Mouse (Mus musculus) G1E (cell line): ENCODE measurements at regions not wholly inside any gene's neighbourhood (a gene's known extent, or its start where the extent isn't known, plus 50 kb on each side); places are given as distances from the start of the nearest gene placed in this dataset.
A peak's percentile ranks its signal among the peaks of the same experiment; 100 is the strongest.

Experiments
- ATAC-seq: 2 replicates; pipeline ENCODE4 v1.8.0; 2016; ENCODE audit warnings: mild to moderate bottlenecking; ENCODE audit not compliant: insufficient number of reproducible peaks, poor library complexity, low FRiP score, severe bottlenecking; ENCODE audit errors: extremely low read depth
- DNase-seq: peaks from one replicate; pipeline ENCODE4 v3.0.0; 2012; ENCODE audit warnings: low spot score
- H3K27me3 ChIP-seq: 2 replicates; pipeline ENCODE4 v1.6.1; 2012; ENCODE audit warnings: mild to moderate bottlenecking, low read length, inconsistent platforms; ENCODE audit not compliant: insufficient read depth
- H3K36me3 ChIP-seq: replicated peaks from 2 replicates; pipeline ENCODE3; 2012; ENCODE audit warnings: mild to moderate bottlenecking, inconsistent platforms
- H3K4me1 ChIP-seq: 2 replicates; pipeline ENCODE4 v1.6.1; 2012; ENCODE audit warnings: low read depth, low read length, inconsistent platforms, mixed read lengths; ENCODE audit not compliant: insufficient read depth
- H3K4me3 ChIP-seq: 2 replicates; pipeline ENCODE4 v1.5.1; 2012; ENCODE audit warnings: low read depth, mild to moderate bottlenecking, inconsistent platforms, low read length, moderate library complexity, mixed read lengths
- H3K9me3 ChIP-seq: replicated peaks from 2 replicates; pipeline ENCODE4 v1.6.1; 2012; ENCODE audit warnings: inconsistent platforms
- CTCF ChIP-seq: IDR thresholded peaks from 2 replicates; pipeline ENCODE4 v1.5.1; 2012; ENCODE audit warnings: low read depth, low read length, inconsistent platforms, mixed read lengths
- GATA1 ChIP-seq: IDR thresholded peaks from 2 replicates; pipeline ENCODE4 v1.6.1; 2012; ENCODE audit warnings: borderline replicate concordance, low read length, inconsistent platforms, mixed read lengths
- GATA2 ChIP-seq: IDR thresholded peaks from 2 replicates; pipeline ENCODE4 v1.6.1; 2012; ENCODE audit warnings: low read depth, low read length, inconsistent platforms, borderline replicate concordance
- POLR2AphosphoS5 ChIP-seq: IDR thresholded peaks from 2 replicates; pipeline ENCODE4 v1.6.1; 2012; ENCODE audit warnings: low read depth, low read length, inconsistent platforms; ENCODE audit not compliant: insufficient replicate concordance
- TAL1 ChIP-seq: conservative IDR thresholded peaks from 2 replicates; pipeline ENCODE4 v1.6.1; 2012; ENCODE audit warnings: low read depth, low read length, inconsistent platforms, mixed read lengths

GRCm38 (mm10) chr2:12697209-12697608 lies 226.6 kb upstream of the Pter start:
- H3K36me3 ChIP-seq = no peaks in the 10 kb centered on the region

GRCm38 (mm10) chr2:12699331-12699730 lies 224.5 kb upstream of the Pter start:
- DNase-seq = no peak
- no peaks in the 10 kb centered on the region for H3K36me3 ChIP-seq

More at GRCm38 (mm10) chr2:12697209-12697608, 226.6 kb upstream of the Pter start:
- TF ChIP-seq GATA1 (no peak), CTCF (no peak), GATA2 (no peak), POLR2AphosphoS5 (no peak), TAL1 (no peak)
- Histone ChIP-seq H3K9me3 (no peaks in the 10 kb centered on the region), H3K4me1 (no peaks in the 10 kb centered on the region), H3K4me3 (no peak overlapping the region), H3K27me3 (no peaks in the 10 kb centered on the region)
- no peak for DNase-seq
- ATAC-seq = no peak

GRCm38 (mm10) chr2:12707514-12707913 lies 216.3 kb upstream of the Pter start:
- H3K9me3 ChIP-seq = no peaks in the 10 kb centered on the region
- no peaks in the 10 kb centered on the region for H3K27me3 ChIP-seq
- no peaks in the 10 kb centered on the region for H3K4me1 ChIP-seq
- no peaks in the 10 kb centered on the region for H3K36me3 ChIP-seq
- ATAC-seq (no peak), DNase-seq (no peak)
- H3K4me3 ChIP-seq = no peak overlapping the region
- TF ChIP-seq GATA2 (no peak), TAL1 (no peak), GATA1 (no peak), CTCF (no peak), POLR2AphosphoS5 (no peak)

More at GRCm38 (mm10) chr2:12699331-12699730, 224.5 kb upstream of the Pter start:
- no peak overlapping the region for H3K4me3 ChIP-seq
- no peaks in the 10 kb centered on the region for H3K27me3 ChIP-seq
- no peaks in the 10 kb centered on the region for H3K4me1 ChIP-seq
- TF ChIP-seq GATA1 (no peak), POLR2AphosphoS5 (no peak), CTCF (no peak), TAL1 (no peak), GATA2 (no peak)
- H3K9me3 ChIP-seq = no peaks in the 10 kb centered on the region
- ATAC-seq = no peak

- no peaks in the 10 kb centered on the region for H3K36me3 ChIP-seq
- H3K27me3 ChIP-seq = no peaks in the 10 kb centered on the region
- ATAC-seq = no peak
- DNase-seq = peak; percentile 4
- no peaks in the 10 kb centered on the region for H3K9me3 ChIP-seq
- no peak overlapping the region for H3K4me3 ChIP-seq
- TF ChIP-seq POLR2AphosphoS5 (no peak), CTCF (peak; percentile 59), TAL1 (no peak)
- no peaks in the 10 kb centered on the region for H3K4me1 ChIP-seq
These were observed 214.5 kb upstream of the Pter start for GRCm38 (mm10) chr2:12709156-12709923.

- ATAC-seq (no peak), DNase-seq (no peak)
- Histone ChIP-seq H3K9me3 (no peaks in the 10 kb centered on the region), H3K36me3 (no peaks in the 10 kb centered on the region), H3K27me3 (no peaks in the 10 kb centered on the region), H3K4me1 (no peaks in the 10 kb centered on the region), H3K4me3 (no peak overlapping the region)
- TF ChIP-seq GATA2 = no peak
- TF ChIP-seq CTCF = no peak
- TF ChIP-seq POLR2AphosphoS5 = no peak
- no peak for TF ChIP-seq TAL1
- TF ChIP-seq GATA1 = no peak
These were observed 214.0 kb upstream of the Pter start for GRCm38 (mm10) chr2:12709924-12710240.

GRCm38 (mm10) chr2:12716124-12717012 lies 207.5 kb upstream of the Pter start:
- H3K9me3 ChIP-seq = no peaks in the 10 kb centered on the region
- no peak for TF ChIP-seq GATA2
- no peak for TF ChIP-seq POLR2AphosphoS5
- TF ChIP-seq CTCF = no peak
- TF ChIP-seq GATA1 = no peak
- TF ChIP-seq TAL1 = no peak

More at GRCm38 (mm10) chr2:12716124-12717012, 207.5 kb upstream of the Pter start:
- Histone ChIP-seq H3K4me3 (no peak overlapping the region), H3K36me3 (no peaks in the 10 kb centered on the region), H3K4me1 (no peaks in the 10 kb centered on the region), H3K27me3 (no peaks in the 10 kb centered on the region)
- DNase-seq = no peak
- no peak for ATAC-seq
